Mouse (Mus musculus) E14TG2a.4 (cell line): ENCODE data around the gene 4930412O13Rik.

Experiments used
- CTCF ChIP-seq: conservative IDR thresholded peaks from 2 replicates; pipeline ENCODE4 v1.5.1; 2014; ENCODE audit warnings: low read length
- NANOG ChIP-seq: IDR thresholded peaks from 2 replicates; pipeline ENCODE4 v1.6.1; 2014; ENCODE audit warnings: borderline replicate concordance, low read length, mixed read lengths

GRCm38 (mm10) chr2:9867092-9867825 lies 13.8 kb upstream of the 4930412O13Rik start:
- TF ChIP-seq CTCF: no peak
- no peak for TF ChIP-seq NANOG
